Mouse (Mus musculus): ENCODE results near the gene Rsph1.

Rsph1 gene

GRCm38 (mm10) chr17:31207771-31208334 is 69.3 kb downstream of the Rsph1 start, which contains the start of gene Ubash3a:
Ubash3a (plus strand) TSS chr17:31207873.
- peak; percentile 60 for DNase-seq (ENCODE audit: low spot score)
